Mouse (Mus musculus): ENCODE measurements around the gene H2-T23.
A peak's percentile ranks its signal among the peaks of the same experiment; 100 is the strongest.
"Not testable (repeated sequence)": the region's sequence is repeated elsewhere in the genome, so short reads cannot be mapped to it uniquely, and the experiment has no call there.

Gene H2-T23

GRCm38 (mm10) chr17:36032351-36032875 lies at the start of gene H2-T23:
H2-T23 (minus strand) TSS chr17:36032855.
- peak; percentile 83 for DNase-seq

DNA sequence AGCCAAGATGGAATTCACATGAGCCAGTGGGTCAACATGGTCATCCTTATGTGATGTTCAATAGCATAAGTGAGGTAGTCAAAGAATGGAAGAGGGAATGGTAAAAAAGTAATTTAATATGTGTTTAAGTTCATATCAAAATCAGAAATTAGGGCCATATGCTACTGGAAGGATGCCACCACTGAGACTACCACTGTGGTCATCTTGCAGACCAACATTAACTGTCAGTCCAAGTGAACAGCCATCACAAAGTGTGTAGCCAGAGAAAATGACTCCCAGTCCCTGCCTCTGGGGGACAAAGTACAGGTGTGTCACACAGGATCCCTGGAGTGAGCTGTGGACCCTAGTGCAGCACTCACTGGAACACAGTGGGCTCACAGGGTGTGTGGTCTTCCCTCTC lies 49.2 kb upstream of the H2-T23 start:
- not testable (repeated sequence) for DNase-seq

DNA sequence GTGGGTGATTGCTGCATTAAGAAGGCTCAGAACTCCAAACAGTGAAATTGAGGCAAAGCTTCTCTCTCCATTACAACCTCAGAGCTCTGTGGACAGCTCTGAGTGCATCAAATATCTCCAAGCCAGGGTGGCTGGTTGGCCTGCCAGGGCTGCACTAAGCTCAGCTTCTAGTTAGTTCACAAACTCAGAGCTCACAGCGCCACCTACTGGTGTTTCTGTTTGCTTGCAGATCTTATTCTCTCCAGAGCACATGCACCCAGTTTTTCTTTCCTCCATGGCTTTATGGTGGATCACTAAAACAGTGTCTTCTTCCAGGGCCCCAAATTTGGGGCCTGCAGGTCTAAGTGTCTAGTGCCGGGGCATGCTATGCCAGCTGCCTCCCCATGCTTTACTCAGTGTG lies 28.2 kb upstream of the H2-T23 start:
- DNase-seq, result peak; percentile 88

- not testable (repeated sequence) for DNase-seq
These were observed 25.7 kb upstream of the H2-T23 start, which contains the start of gene Gm11127 for GRCm38 (mm10) chr17:36058362-36058761. Gm11127 (minus strand) TSS chr17:36058371.

GRCm38 (mm10) chr17:36057927-36058326 lies 25.3 kb upstream of the H2-T23 start:
- DNase-seq, result not testable (repeated sequence)

- DNase-seq, result no peak
These were observed 10.6 kb upstream of the H2-T23 start for GRCm38 (mm10) chr17:36043286-36043685.

DNA sequence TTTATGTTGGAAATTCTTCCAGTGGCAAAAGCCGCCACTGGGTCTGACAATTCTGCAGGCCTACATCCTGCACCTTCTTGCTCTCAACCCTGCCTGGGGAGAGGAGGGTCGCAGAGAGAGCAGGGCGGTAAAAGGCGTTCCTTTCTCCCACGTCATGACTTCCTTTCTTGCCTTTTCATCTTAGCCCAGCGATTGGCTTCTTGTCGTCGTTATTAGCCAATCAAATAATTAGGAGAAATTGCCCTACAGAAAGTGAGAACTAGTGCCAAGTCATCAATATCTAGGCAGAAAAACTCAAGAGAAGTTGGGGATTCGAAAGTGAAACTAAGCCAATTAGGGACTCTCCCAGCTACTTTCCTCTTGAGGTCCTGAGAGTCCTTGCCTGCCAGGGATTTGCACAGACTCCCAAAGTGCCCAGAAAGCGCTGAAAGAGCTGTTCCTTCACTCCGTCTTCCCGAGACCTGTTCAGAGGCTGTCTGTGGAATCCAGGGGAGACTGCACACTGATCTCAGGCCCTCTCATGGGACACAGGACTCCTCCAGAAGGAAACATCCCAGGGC lies 10.0 kb upstream of the H2-T23 start, which contains the start of the genes H2-T22 and Gm6034:
Gene H2-T22 (minus strand): TSS at position 138 of the 560 bp plus-strand sequence.
Gene Gm6034 (plus strand): TSS at position 352 of the 560 bp plus-strand sequence.
- peak; percentile 90 for DNase-seq

DNA sequence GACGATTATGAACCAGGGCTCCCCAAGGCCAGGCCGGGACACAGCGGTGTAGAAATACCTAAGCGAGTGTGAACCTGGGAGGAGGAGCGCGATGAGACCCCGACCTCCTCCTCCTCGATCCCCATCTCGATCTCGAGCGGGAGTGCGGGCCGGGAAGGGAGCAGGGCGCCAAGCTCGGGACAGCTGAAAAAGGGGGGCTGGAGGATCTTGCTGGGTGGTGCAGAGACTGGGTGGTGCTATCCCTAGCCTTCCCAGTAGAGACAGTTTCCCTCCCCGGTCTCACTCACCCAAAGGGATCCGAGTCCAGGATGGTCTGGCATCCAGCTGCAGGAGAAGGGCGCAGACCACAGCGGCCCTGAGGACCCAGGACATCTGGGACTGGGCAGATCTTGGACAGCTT lies 9.4 kb upstream of the H2-T23 start:
- not testable (repeated sequence) for DNase-seq

DNA sequence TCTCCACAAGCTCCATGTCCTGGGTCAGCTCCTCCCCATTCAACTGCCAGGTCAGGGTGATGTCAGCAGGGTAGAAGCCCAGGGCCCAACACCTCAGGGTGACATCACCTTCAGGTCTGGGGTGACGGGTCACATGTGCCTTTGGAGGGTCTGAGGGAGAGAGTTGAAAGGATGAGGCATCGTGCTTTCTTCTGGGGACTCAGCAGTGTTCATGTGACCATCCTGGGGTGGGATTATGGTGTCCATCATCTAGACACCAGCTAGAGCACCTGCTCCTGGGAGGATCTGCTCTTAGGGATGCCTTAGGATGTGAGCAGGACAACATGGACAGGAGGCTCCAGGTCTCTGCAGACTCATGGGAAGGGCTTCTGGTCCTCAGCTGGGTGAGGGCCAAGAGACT lies 7.9 kb upstream of the H2-T23 start:
- not testable (repeated sequence) for DNase-seq

- DNase-seq, result not testable (repeated sequence)
These were observed 3.5 kb upstream of the H2-T23 start for GRCm38 (mm10) chr17:36036126-36036525.

GRCm38 (mm10) chr17:36035010-36035638 lies 2.5 kb upstream of the H2-T23 start:
- peak; percentile 77 for DNase-seq

DNA sequence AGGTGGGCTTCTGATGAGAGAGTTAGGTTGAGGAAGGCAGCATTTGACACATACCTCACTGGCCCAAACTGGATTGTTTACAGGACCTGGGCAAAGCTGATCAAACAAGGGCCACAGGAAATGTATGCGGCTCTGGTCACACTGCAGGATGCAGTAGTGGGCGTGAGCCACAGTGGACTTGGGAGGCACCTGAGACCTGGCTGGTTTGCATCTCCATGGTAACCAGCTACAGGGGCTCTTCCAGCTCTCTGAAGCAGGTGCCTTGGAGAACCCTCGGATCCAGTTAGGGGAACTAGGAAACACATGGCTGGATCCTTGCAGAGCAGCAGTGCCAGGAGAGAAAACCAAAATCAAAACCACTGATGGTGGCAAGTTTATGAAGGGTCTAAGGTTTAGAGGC lies 1.9 kb upstream of the H2-T23 start:
- not testable (repeated sequence) for DNase-seq

GRCm38 (mm10) chr17:36031583-36032331 lies 898 bp downstream of the H2-T23 start:
- DNase-seq, result peak; percentile 66

DNA sequence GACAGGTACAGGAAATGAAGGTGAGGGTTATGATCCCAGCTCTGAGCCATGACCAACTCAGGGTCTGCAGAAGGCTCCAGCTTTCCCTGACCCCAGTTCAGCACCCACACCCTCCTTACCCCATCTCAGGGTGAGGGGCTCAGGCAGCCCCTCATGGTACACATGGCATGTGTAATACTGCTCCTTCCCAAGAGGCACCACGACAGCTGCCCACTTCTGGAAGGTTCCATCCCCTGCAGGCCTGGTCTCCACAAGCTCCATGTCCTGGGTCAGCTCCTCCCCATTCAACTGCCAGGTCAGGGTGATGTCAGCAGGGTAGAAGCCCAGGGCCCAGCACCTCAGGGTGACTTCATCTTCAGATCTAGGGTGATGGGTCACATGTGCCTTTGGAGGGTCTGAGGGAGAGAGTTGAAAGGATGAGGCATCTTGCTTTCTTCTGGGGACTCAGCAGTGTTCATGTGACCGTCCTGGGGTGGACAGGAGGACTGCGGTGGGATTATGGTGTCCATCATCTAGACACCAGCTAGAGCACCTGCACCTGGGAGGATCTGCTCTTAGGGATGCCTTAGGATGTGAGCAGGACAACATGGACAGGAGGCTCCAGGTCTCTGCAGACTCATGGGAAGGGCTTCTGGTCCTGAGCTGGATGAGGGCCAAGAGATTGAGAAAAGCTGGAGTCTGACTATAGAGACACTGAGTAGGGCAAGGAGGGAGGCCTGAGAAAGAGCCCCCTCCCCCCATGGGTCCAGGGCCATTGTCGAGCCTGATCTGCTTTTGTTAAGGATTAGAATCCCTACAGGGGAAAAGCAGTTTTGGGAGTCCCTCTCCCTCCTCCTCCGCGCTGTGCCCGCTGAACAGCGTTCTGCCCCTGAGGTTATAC lies 1.7 kb downstream of the H2-T23 start:
- not testable (repeated sequence) for DNase-seq

DNA sequence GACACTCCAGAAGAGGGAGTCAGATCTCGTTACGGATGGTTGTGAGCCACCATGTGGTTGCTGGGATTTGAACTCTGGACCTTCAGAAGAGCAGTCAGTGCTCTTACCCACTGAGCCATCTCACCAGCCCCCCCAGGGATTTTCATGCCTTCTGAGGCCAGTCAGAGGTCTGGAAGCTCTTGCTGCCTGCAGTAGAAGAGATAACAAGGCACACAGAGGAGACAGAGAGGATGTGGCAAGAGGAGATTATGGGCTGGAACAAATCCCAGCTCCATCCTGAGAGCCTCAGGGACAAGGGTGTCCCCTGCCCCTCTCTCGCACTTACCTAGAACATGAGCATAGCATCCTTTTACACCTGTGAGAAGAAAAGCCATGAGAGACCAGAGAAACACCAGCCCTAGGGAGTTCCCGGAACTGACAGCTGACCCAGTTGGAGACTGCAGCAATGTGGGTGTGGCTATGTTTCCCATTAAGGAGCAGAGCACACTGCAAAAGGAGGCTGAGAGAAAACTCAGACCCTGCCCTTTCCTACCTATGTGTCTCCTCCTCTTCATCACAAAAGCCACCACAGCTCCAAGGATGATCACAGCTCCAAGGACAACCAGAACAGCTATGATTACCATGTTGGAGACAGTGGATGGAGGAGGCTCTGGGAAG lies 2.5 kb downstream of the H2-T23 start:
- not testable (repeated sequence) for DNase-seq

GRCm38 (mm10) chr17:36028879-36029619 lies 3.6 kb downstream of the H2-T23 start:
- DNase-seq, result no peak

GRCm38 (mm10) chr17:36027663-36028062 lies 5.0 kb downstream of the H2-T23 start:
- no peak for DNase-seq

DNA sequence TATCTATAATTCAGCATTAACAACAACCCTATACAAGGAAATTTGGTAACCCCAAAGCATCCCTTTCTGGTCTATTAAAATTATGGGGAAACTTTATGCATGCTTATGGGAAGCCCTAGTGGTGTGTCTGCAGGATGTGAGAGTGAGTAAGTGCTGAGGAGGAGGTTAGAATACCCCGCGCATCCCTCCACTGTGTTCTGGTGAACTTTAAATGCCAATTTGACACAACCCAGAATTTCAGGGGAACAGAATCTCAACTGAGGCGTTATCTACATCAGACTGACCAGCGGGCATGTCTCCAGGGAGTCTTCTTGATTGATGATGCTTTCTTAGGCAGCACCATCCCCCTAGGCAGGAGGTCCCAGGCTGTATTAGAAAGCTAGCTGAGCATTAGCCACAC lies 6.8 kb downstream of the H2-T23 start:
- DNase-seq, result no peak

DNA sequence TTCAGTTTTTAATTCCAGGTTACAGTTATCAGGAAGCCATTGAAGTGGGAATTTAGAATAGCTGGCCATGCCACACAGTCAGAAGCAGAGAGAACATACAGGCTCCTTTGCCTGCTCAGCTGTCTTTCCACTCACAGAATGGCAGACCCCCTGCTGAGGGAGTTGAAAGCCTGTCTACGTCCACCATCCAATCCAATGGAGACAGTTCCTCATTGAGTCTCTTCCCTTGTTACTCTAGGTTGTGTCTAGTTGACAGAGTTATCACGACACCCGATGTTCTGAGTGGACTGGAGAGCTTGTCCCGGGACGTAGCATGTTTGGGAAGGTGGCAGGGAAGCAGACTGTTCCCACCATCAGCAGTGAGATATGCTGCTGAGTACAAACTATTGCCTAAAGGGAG lies 7.5 kb downstream of the H2-T23 start:
- DNase-seq, result no peak

- peak; percentile 43 for DNase-seq
These were observed 8.7 kb downstream of the H2-T23 start for GRCm38 (mm10) chr17:36023710-36024654.

Measured in kidney, postnatal 14 days (tissue).